Mouse (Mus musculus): ENCODE measurements at regions not wholly inside any gene's neighbourhood (a gene's known extent, or its start where the extent isn't known, plus 50 kb on each side); places are given as distances from the start of the nearest gene placed in this dataset.

- DNase-seq (ENCODE audit: low spot score) (no peak), ATAC-seq (ENCODE audit: low read depth) (no peak)
- no peak overlapping the region for H3K4me3 ChIP-seq (ENCODE audit: low read depth, low read length)
- WGBS, result 61% methylated on average over 8 of the region's 8 CpGs
- H3K9me3 ChIP-seq (ENCODE audit: control insufficient read depth, low read length), result no peaks in the 10 kb centered on the region
- H3K4me1 ChIP-seq (ENCODE audit: control insufficient read depth, insufficient read depth, low read length), result peaks cover 31% of the 10 kb centered on the region
- no peak overlapping the region for H3K9ac ChIP-seq (ENCODE audit: low read depth, low read length)
- no peaks in the 10 kb centered on the region for H3K36me3 ChIP-seq (ENCODE audit: control insufficient read depth, insufficient read depth, low read length)
- H3K27ac ChIP-seq (replicated peaks; ENCODE audit: low read depth, low read length), result no peak overlapping the region
- no peak overlapping the region for H3K4me2 ChIP-seq (ENCODE audit: low read depth, low read length)
- H3K27me3 ChIP-seq (replicated peaks; ENCODE audit: control insufficient read depth, insufficient read depth, low read length), result no peaks in the 10 kb centered on the region
Measured at GRCm38 (mm10) chr13:28797617-28798475, 155.7 kb downstream of the Sox4 start.

DNA sequence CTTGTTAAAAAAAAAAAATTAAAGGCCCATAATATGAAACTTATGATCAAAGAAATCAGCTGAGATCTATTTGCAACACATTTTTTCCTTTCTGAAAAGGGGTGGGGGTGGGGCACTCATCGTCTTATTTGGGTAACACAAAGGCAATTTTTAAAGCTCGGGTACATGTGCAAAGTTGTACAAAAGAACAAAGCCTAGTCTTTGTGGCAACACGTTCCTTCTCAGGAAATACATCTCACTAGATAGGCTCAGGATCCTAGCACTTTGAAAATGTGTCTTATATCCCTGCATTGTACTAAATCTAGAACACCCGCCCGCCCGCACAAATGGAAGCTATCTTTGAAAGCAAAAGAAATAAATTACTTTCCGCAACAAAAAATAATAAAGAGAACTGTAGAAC, 158.2 kb downstream of the Sox4 start:
- H3K27ac ChIP-seq (replicated peaks; ENCODE audit: low read depth, low read length), result no peak overlapping the region
- WGBS, result 51% methylated on average over 7 of the region's 7 CpGs
- H3K9ac ChIP-seq (ENCODE audit: low read depth, low read length), result no peak overlapping the region
- H3K4me1 ChIP-seq (ENCODE audit: control insufficient read depth, insufficient read depth, low read length), result peaks cover 31% of the 10 kb centered on the region
- H3K36me3 ChIP-seq (ENCODE audit: control insufficient read depth, insufficient read depth, low read length), result no peaks in the 10 kb centered on the region
- H3K4me2 ChIP-seq (ENCODE audit: low read depth, low read length), result no peak overlapping the region
- DNase-seq (ENCODE audit: low spot score) (no peak), ATAC-seq (ENCODE audit: low read depth) (no peak)
- H3K4me3 ChIP-seq (ENCODE audit: low read depth, low read length), result no peak overlapping the region
- no peaks in the 10 kb centered on the region for H3K9me3 ChIP-seq (ENCODE audit: control insufficient read depth, low read length)
- no peaks in the 10 kb centered on the region for H3K27me3 ChIP-seq (replicated peaks; ENCODE audit: control insufficient read depth, insufficient read depth, low read length)

- H3K9me3 ChIP-seq (ENCODE audit: control insufficient read depth, low read length), result no peaks in the 10 kb centered on the region
- H3K4me1 ChIP-seq (ENCODE audit: control insufficient read depth, insufficient read depth, low read length), result peaks cover 31% of the 10 kb centered on the region
- DNase-seq (ENCODE audit: low spot score) (no peak), ATAC-seq (ENCODE audit: low read depth) (no peak)
- H3K27me3 ChIP-seq (replicated peaks; ENCODE audit: control insufficient read depth, insufficient read depth, low read length), result no peaks in the 10 kb centered on the region
- H3K27ac ChIP-seq (replicated peaks; ENCODE audit: low read depth, low read length), result no peak overlapping the region
- 63% methylated on average over 3 of the region's 3 CpGs for WGBS
- H3K9ac ChIP-seq (ENCODE audit: low read depth, low read length), result no peak overlapping the region
- H3K4me2 ChIP-seq (ENCODE audit: low read depth, low read length), result no peak overlapping the region
- H3K36me3 ChIP-seq (ENCODE audit: control insufficient read depth, insufficient read depth, low read length), result no peaks in the 10 kb centered on the region
- H3K4me3 ChIP-seq (ENCODE audit: low read depth, low read length), result no peak overlapping the region
Measured at GRCm38 (mm10) chr13:28794547-28794946, 159.0 kb downstream of the Sox4 start.

DNA sequence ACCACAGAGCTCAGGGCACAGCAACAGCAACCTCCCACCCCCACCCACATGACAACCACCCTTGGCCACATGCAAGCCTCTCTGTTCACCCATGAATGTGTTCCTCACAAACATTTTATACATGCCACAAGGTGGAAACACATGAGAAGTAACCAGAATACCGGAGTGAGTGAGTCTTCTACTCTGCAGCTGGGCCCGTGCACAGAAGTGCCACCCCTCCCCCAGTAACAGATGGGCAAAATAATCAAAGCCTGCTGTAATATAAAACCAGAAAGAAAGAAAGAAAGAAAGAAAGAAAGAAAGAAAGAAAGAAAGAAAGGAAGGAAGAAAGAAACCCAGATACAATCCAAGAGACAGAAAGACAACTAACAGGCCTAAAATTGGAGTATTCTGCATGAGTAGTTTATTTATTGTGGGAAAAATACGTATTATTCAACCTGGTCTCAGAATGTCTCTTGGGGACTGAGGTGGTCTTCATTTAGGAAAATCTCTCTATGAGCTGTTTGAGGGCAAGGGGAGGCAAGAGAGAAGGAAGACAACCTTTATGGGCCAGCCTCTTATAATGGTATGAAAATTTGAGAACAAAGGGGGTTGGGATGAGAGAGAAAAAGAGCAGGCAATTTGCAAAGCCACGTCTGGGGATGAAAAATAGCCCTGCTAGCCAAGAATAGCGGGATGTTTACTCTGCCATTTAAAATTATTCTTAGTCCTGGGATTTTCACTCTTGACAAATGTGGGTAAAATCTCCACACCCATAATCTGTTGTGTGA, 160.2 kb downstream of the Sox4 start:
- Histone ChIP-seq H3K4me2 (ENCODE audit: low read depth, low read length) (no peak overlapping the region), H3K4me3 (ENCODE audit: low read depth, low read length) (no peak overlapping the region), H3K27me3 (replicated peaks; ENCODE audit: control insufficient read depth, insufficient read depth, low read length) (no peaks in the 10 kb centered on the region), H3K4me1 (ENCODE audit: control insufficient read depth, insufficient read depth, low read length) (peaks cover 31% of the 10 kb centered on the region), H3K9ac (ENCODE audit: low read depth, low read length) (no peak overlapping the region), H3K36me3 (ENCODE audit: control insufficient read depth, insufficient read depth, low read length) (no peaks in the 10 kb centered on the region), H3K9me3 (ENCODE audit: control insufficient read depth, low read length) (no peaks in the 10 kb centered on the region), H3K27ac (replicated peaks; ENCODE audit: low read depth, low read length) (0 out of 2 replicates have a peak overlapping the region, but pooled peaks have one; percentile 45)
- 19% methylated on average over 5 of the region's 5 CpGs for WGBS
- DNase-seq (ENCODE audit: low spot score) (no peak), ATAC-seq (ENCODE audit: low read depth) (peak; percentile 47; the same call in 1 of the 2 replicates)

GRCm38 (mm10) chr13:28792461-28793165, 160.9 kb downstream of the Sox4 start:
- H3K36me3 ChIP-seq (ENCODE audit: control insufficient read depth, insufficient read depth, low read length), result no peaks in the 10 kb centered on the region
- ATAC-seq (ENCODE audit: low read depth), result peak; percentile 50; the same call in 1 of the 2 replicates
- no peaks in the 10 kb centered on the region for H3K9me3 ChIP-seq (ENCODE audit: control insufficient read depth, low read length)
- no peak overlapping the region for H3K27ac ChIP-seq (replicated peaks; ENCODE audit: low read depth, low read length)
- no peak overlapping the region for H3K4me2 ChIP-seq (ENCODE audit: low read depth, low read length)
- H3K9ac ChIP-seq (ENCODE audit: low read depth, low read length), result no peak overlapping the region
- peaks cover 32% of the 10 kb centered on the region for H3K4me1 ChIP-seq (ENCODE audit: control insufficient read depth, insufficient read depth, low read length)
- no peak overlapping the region for H3K4me3 ChIP-seq (ENCODE audit: low read depth, low read length)
- DNase-seq (ENCODE audit: low spot score), result peak; percentile 78
- 81% methylated on average over 12 of the region's 12 CpGs for WGBS
- H3K27me3 ChIP-seq (replicated peaks; ENCODE audit: control insufficient read depth, insufficient read depth, low read length), result no peaks in the 10 kb centered on the region

DNA sequence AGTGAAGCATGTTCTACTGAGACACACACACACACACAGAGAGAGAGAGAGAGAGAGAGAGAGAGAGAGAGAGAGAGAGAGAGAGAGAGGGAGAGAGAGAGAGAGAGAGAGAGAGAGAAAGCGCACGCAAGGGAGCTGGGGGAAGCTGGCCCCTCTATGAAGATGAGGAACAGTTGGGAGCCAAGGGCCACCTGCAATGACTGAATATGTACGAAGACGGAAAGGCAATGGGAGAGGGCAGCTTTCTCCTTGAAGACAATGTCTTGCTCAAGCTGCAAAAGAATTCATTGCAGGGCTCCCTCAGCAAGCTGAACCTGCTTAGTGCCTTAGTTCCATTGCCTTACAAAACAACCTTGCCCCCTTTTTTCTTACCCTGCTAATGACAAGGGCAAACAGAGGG, 163.1 kb downstream of the Sox4 start:
- Histone ChIP-seq H3K4me1 (ENCODE audit: control insufficient read depth, insufficient read depth, low read length) (peaks cover 35% of the 10 kb centered on the region), H3K9ac (ENCODE audit: low read depth, low read length) (no peak overlapping the region), H3K4me3 (ENCODE audit: low read depth, low read length) (no peak overlapping the region), H3K4me2 (ENCODE audit: low read depth, low read length) (no peak overlapping the region), H3K27ac (replicated peaks; ENCODE audit: low read depth, low read length) (no peak overlapping the region), H3K9me3 (ENCODE audit: control insufficient read depth, low read length) (no peaks in the 10 kb centered on the region), H3K36me3 (ENCODE audit: control insufficient read depth, insufficient read depth, low read length) (no peaks in the 10 kb centered on the region), H3K27me3 (replicated peaks; ENCODE audit: control insufficient read depth, insufficient read depth, low read length) (no peaks in the 10 kb centered on the region)
- WGBS, result 77% methylated on average over 4 of the region's 4 CpGs
- no peak for ATAC-seq (ENCODE audit: low read depth)
- no peak for DNase-seq (ENCODE audit: low spot score)

DNA sequence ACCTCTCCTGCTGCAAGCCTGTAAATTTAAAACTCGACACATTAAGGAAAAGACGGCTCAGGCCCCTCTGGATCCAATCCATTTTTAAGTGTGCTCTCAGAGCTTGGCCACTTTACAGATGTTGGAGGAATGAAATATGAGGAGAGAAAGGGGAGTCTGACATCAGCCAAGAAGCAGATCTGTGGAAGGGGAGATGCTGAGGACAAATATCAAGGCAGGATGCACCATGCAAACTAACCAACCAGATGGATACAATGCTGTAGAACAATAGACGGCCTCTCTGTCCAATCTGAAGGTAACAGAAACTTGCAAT, 166.2 kb downstream of the Sox4 start:
- H3K4me3 ChIP-seq (ENCODE audit: low read depth, low read length), result no peak overlapping the region
- 29% methylated on average over 3 of the region's 3 CpGs for WGBS
- H3K27ac ChIP-seq (replicated peaks; ENCODE audit: low read depth, low read length), result peak overlapping the region; percentile 16; the same call in 1 of the 2 replicates
- H3K9ac ChIP-seq (ENCODE audit: low read depth, low read length), result no peak overlapping the region
- H3K9me3 ChIP-seq (ENCODE audit: control insufficient read depth, low read length), result no peaks in the 10 kb centered on the region
- peak; percentile 77 for DNase-seq (ENCODE audit: low spot score)
- H3K27me3 ChIP-seq (replicated peaks; ENCODE audit: control insufficient read depth, insufficient read depth, low read length), result no peaks in the 10 kb centered on the region
- peaks cover 28% of the 10 kb centered on the region for H3K4me1 ChIP-seq (ENCODE audit: control insufficient read depth, insufficient read depth, low read length)
- H3K36me3 ChIP-seq (ENCODE audit: control insufficient read depth, insufficient read depth, low read length), result no peaks in the 10 kb centered on the region
- no peak for ATAC-seq (ENCODE audit: low read depth)
- peak overlapping the region; percentile 14; the same call in 1 of the 2 replicates for H3K4me2 ChIP-seq (ENCODE audit: low read depth, low read length)

GRCm38 (mm10) chr13:28786629-28787330, 166.7 kb downstream of the Sox4 start:
- 32% methylated on average over 9 of the region's 9 CpGs for WGBS
- H3K27ac ChIP-seq (replicated peaks; ENCODE audit: low read depth, low read length), result peak overlapping the region; percentile 16; the same call in 1 of the 2 replicates
- H3K4me2 ChIP-seq (ENCODE audit: low read depth, low read length), result peak overlapping the region; percentile 14; the same call in 1 of the 2 replicates
- no peaks in the 10 kb centered on the region for H3K36me3 ChIP-seq (ENCODE audit: control insufficient read depth, insufficient read depth, low read length)
- no peaks in the 10 kb centered on the region for H3K27me3 ChIP-seq (replicated peaks; ENCODE audit: control insufficient read depth, insufficient read depth, low read length)
- ATAC-seq (ENCODE audit: low read depth) (no peak), DNase-seq (ENCODE audit: low spot score) (no peak)
- no peak overlapping the region for H3K9ac ChIP-seq (ENCODE audit: low read depth, low read length)
- H3K9me3 ChIP-seq (ENCODE audit: control insufficient read depth, low read length), result no peaks in the 10 kb centered on the region
- H3K4me3 ChIP-seq (ENCODE audit: low read depth, low read length), result no peak overlapping the region
- peaks cover 33% of the 10 kb centered on the region for H3K4me1 ChIP-seq (ENCODE audit: control insufficient read depth, insufficient read depth, low read length)

Measured in embryonic facial prominence, embryonic 14.5 days (tissue).